In genomic region chr8:95983690-95984089, GRCm38 (mm10) we compare ENCODE assay signal across 16 mouse cellular contexts.
"Had no signal": no experiment of that assay in that cellular context is flagged by ENCODE, and none has a peak within 500 bp of the region (broad histone marks: within the 10 kb centered on the region; RNA-seq: fewer than 3 reads in every experiment).

No protein-coding gene starts in this region.

- H3K9ac ChIP-seq: neural tube, embryonic 13.5 days; neural tube, embryonic 15.5 days; stomach, embryonic 15.5 days had no signal

- H3K27me3 ChIP-seq: neural tube, embryonic 13.5 days; neural tube, embryonic 15.5 days; stomach, embryonic 15.5 days had no signal

- H3K27ac ChIP-seq: neural tube, embryonic 13.5 days; neural tube, embryonic 15.5 days; stomach, embryonic 15.5 days; stomach, postnatal 0 days had no signal

- H3K36me3 ChIP-seq: neural tube, embryonic 13.5 days; neural tube, embryonic 15.5 days; stomach, embryonic 15.5 days had no signal

- DNase-seq: retina, postnatal 1 day; right cerebral cortex, adult 18-20 months; right cerebral cortex, postnatal 14 days; right cerebral cortex, postnatal 25 days; right cerebral cortex, postnatal 4 days; spleen, adult 18-20 months; thymus, adult 18-20 months; thymus, adult 2 months; thymus, postnatal 14 days; thymus, postnatal 25 days; thymus, postnatal 36 days; thymus, postnatal 4 days had no signal

- H3K9me3 ChIP-seq: neural tube, embryonic 13.5 days; neural tube, embryonic 15.5 days; stomach, embryonic 15.5 days had no signal

- H3K4me1 ChIP-seq: stomach, embryonic 15.5 days had no signal

- H3K4me3 ChIP-seq: neural tube, embryonic 13.5 days; neural tube, embryonic 15.5 days; stomach, embryonic 15.5 days had no signal
